Mouse (Mus musculus): Measurements from ENCODE around the gene Pdlim4.

DNA sequence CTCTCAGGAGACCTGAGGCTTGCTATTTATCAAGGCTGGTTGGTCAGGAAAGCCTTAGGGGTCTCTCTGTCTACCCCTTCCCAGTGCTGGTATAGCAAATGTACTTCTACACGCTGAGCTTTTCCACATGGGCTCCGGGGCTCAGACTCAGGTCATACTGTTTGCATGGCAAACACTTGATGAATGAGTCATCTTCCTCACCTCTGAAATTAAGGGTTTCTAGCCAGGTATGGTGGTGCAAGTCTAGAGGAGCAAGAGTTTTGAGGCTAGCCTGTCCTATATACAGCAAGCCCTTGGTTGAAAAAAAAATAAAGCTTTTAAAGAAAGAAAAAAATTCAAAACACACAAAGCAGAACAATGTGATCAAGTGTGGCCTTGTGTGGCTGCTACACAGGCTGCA is 57.6 kb downstream of the Pdlim4 start:
- no peak for TF ChIP-seq POLR2A (IDR thresholded peaks at IDR 0.05; ENCODE audit: low read depth, low read length)
- no peak for TF ChIP-seq CTCF (IDR thresholded peaks at IDR 0.05; ENCODE audit: extremely low read depth, insufficient read depth, insufficient read length, insufficient replicate concordance)

Data from spleen, adult 2 months (tissue).